Mouse (Mus musculus): ENCODE results near the gene Ppp6r2. TPM values are rescaled to one million over a fixed set of nuclear protein-coding genes. Genes with fewer than 3 reads are reported as not detected.

Gene Ppp6r2
- polyA plus RNA-seq (2015; fragmentation: Nextera tagmentation; extraction: Ambion mirVana): 77.8 and 90.8 TPM in 2 replicates

DNA sequence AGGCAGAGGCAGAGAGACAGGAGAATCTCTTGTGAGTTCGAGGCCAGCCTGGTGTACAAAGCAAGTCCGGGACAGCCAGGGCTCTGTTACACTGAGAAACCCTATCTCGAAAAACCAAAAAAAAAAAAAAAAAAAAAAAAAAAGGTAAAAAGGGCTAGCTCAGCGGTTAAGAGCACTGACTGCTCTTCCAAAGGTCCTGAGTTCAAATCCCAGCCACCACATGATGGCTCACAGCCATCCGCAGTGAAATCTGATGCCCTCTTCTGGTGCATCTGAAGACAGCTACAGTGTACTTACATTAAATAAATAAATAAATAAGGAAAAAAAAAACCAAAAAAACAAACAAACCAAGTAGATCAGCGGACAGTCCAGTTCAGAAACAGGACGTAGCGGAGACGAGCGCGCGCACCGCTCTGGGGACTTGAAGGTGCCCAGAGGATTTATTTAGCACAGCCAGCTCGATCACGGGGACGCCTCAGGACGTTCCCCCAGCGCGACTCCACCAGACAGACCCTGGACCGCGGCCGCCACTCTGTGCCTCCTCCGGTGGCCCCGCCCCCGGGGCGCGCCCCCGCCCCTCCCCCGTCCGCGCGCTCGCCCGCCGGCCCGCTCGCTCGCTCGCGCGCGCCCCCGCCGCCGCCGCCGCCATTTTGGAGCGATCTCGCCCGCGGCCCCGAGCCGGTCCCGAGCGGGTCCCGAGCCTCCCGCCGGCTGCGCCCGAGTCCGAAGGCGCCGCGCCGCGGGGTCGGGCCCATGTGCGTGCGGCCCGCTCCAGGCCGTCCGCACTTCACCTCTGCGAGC is at the start of gene Ppp6r2:
Ppp6r2 (plus strand) TSS at position 639 of the 801 bp plus-strand sequence.
- H3K9ac ChIP-seq (replicated peaks; ENCODE audit: low read depth, low read length): peak within 1 kb of the TSS; percentile 100
- peaks cover 3% of the 10 kb centered on the region for H3K36me3 ChIP-seq (ENCODE audit: control insufficient read depth, insufficient read depth)
- H3K4me3 ChIP-seq (replicated peaks; ENCODE audit: low read length): peak within 1 kb of the TSS; percentile 97
- H3K27ac ChIP-seq (ENCODE audit: low read length): peak within 1 kb of the TSS; percentile 89
- peak; percentile 79 for ATAC-seq
- peak within 1 kb of the TSS; percentile 70 for H3K4me2 ChIP-seq (ENCODE audit: low read length)
- H3K27me3 ChIP-seq (replicated peaks; ENCODE audit: control insufficient read depth, insufficient read depth, low read length): no peaks in the 10 kb centered on the region
- H3K9me3 ChIP-seq (ENCODE audit: control insufficient read depth, low read length): no peaks in the 10 kb centered on the region
- 3% methylated on average over 63 of the region's 73 CpGs for WGBS
- H3K4me1 ChIP-seq (replicated peaks; ENCODE audit: control insufficient read depth, insufficient read depth, low read length): peaks cover 28% of the 10 kb centered on the region

DNA sequence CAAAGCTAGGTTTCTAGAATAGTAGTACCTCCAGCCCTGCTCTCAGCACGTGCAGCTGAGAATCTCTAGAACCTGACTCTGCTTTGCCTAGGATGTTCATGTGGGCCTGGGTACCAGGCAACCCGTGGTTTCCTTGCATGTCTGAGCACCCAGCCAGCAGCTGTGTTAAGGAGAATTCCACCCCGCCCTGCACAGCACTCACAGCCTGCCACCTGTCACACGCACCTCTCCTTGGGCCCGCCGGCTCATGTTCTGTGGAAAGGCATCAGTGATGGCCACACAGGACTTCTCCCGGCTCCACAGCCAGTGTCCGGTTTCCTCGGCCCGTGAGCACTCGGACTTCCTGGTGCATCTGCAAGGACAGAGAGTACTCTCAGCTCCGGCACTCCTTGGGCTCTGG is 45.9 kb upstream of the Ppp6r2 start:
- H3K4me3 ChIP-seq (replicated peaks; ENCODE audit: low read length): no peak overlapping the region
- H3K27ac ChIP-seq (ENCODE audit: low read length): no peak overlapping the region
- H3K36me3 ChIP-seq (ENCODE audit: control insufficient read depth, insufficient read depth): peaks cover 68% of the 10 kb centered on the region
- H3K4me2 ChIP-seq (ENCODE audit: low read length): no peak overlapping the region
- peaks cover 18% of the 10 kb centered on the region for H3K4me1 ChIP-seq (replicated peaks; ENCODE audit: control insufficient read depth, insufficient read depth, low read length)
- H3K9me3 ChIP-seq (ENCODE audit: control insufficient read depth, low read length): no peaks in the 10 kb centered on the region
- WGBS: 95% methylated on average over 12 of the region's 12 CpGs
- ATAC-seq: no peak
- H3K27me3 ChIP-seq (replicated peaks; ENCODE audit: control insufficient read depth, insufficient read depth, low read length): no peaks in the 10 kb centered on the region
- no peak overlapping the region for H3K9ac ChIP-seq (replicated peaks; ENCODE audit: low read depth, low read length)

GRCm38 (mm10) chr15:89168922-89169321 is 42.4 kb upstream of the Ppp6r2 start:
- no peaks in the 10 kb centered on the region for H3K9me3 ChIP-seq (ENCODE audit: control insufficient read depth, low read length)
- peak overlapping the region; percentile 9 for H3K27ac ChIP-seq (ENCODE audit: low read length)
- no peak overlapping the region for H3K4me2 ChIP-seq (ENCODE audit: low read length)
- ATAC-seq: no peak
- H3K36me3 ChIP-seq (ENCODE audit: control insufficient read depth, insufficient read depth): peaks cover 36% of the 10 kb centered on the region
- no peak overlapping the region for H3K9ac ChIP-seq (replicated peaks; ENCODE audit: low read depth, low read length)
- H3K4me3 ChIP-seq (replicated peaks; ENCODE audit: low read length): no peak overlapping the region
- no peaks in the 10 kb centered on the region for H3K27me3 ChIP-seq (replicated peaks; ENCODE audit: control insufficient read depth, insufficient read depth, low read length)
- peaks cover 46% of the 10 kb centered on the region for H3K4me1 ChIP-seq (replicated peaks; ENCODE audit: control insufficient read depth, insufficient read depth, low read length)
- 52% methylated on average over 10 of the region's 10 CpGs for WGBS

GRCm38 (mm10) chr15:89169431-89169830 is 41.9 kb upstream of the Ppp6r2 start:
- Histone ChIP-seq H3K4me3 (replicated peaks; ENCODE audit: low read length) (no peak overlapping the region), H3K27me3 (replicated peaks; ENCODE audit: control insufficient read depth, insufficient read depth, low read length) (no peaks in the 10 kb centered on the region), H3K27ac (ENCODE audit: low read length) (peak overlapping the region; percentile 41), H3K4me1 (replicated peaks; ENCODE audit: control insufficient read depth, insufficient read depth, low read length) (peaks cover 51% of the 10 kb centered on the region), H3K9me3 (ENCODE audit: control insufficient read depth, low read length) (no peaks in the 10 kb centered on the region), H3K36me3 (ENCODE audit: control insufficient read depth, insufficient read depth) (peaks cover 31% of the 10 kb centered on the region), H3K9ac (replicated peaks; ENCODE audit: low read depth, low read length) (peak overlapping the region; percentile 4; the same call in 1 of the 2 replicates), H3K4me2 (ENCODE audit: low read length) (no peak overlapping the region)
- peak; percentile 76 for ATAC-seq
- WGBS: 4% methylated on average over 10 of the region's 10 CpGs

DNA sequence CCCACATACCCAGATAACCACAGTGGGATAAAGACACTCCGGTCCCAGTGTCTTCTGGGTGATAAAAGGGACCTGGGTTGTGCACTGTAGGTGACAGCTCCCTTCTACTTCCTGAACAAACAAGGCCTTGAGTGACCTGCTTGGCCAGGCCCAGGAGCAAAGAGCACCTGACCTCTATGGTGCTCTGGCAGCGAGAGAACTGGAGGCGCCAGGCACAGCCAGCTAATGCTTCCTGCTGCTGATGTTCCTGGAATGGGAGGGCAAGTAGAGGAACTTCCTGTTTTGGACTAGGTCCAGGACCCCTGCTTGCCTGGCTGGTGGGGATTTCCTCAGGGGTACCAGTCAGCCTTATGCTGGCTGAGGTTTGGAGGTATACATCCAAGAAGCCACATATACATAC is 41.3 kb upstream of the Ppp6r2 start:
- no peak for ATAC-seq
- H3K4me2 ChIP-seq (ENCODE audit: low read length): no peak overlapping the region
- H3K9me3 ChIP-seq (ENCODE audit: control insufficient read depth, low read length): no peaks in the 10 kb centered on the region
- 0 out of 2 replicates have a peak overlapping the region, but pooled peaks have one; percentile 41 for H3K27ac ChIP-seq (ENCODE audit: low read length)
- H3K9ac ChIP-seq (replicated peaks; ENCODE audit: low read depth, low read length): no peak overlapping the region
- H3K27me3 ChIP-seq (replicated peaks; ENCODE audit: control insufficient read depth, insufficient read depth, low read length): no peaks in the 10 kb centered on the region
- peaks cover 25% of the 10 kb centered on the region for H3K36me3 ChIP-seq (ENCODE audit: control insufficient read depth, insufficient read depth)
- peaks cover 58% of the 10 kb centered on the region for H3K4me1 ChIP-seq (replicated peaks; ENCODE audit: control insufficient read depth, insufficient read depth, low read length)
- H3K4me3 ChIP-seq (replicated peaks; ENCODE audit: low read length): no peak overlapping the region
- WGBS: 68% methylated on average over 3 of the region's 3 CpGs

GRCm38 (mm10) chr15:89171526-89172051 is 39.8 kb upstream of the Ppp6r2 start:
- no peak overlapping the region for H3K9ac ChIP-seq (replicated peaks; ENCODE audit: low read depth, low read length)
- no peaks in the 10 kb centered on the region for H3K27me3 ChIP-seq (replicated peaks; ENCODE audit: control insufficient read depth, insufficient read depth, low read length)
- 90% methylated on average over 5 of the region's 5 CpGs for WGBS
- H3K9me3 ChIP-seq (ENCODE audit: control insufficient read depth, low read length): no peaks in the 10 kb centered on the region
- H3K4me2 ChIP-seq (ENCODE audit: low read length): no peak overlapping the region
- H3K27ac ChIP-seq (ENCODE audit: low read length): no peak overlapping the region
- peaks cover 73% of the 10 kb centered on the region for H3K4me1 ChIP-seq (replicated peaks; ENCODE audit: control insufficient read depth, insufficient read depth, low read length)
- peaks cover 10% of the 10 kb centered on the region for H3K36me3 ChIP-seq (ENCODE audit: control insufficient read depth, insufficient read depth)
- no peak for ATAC-seq
- H3K4me3 ChIP-seq (replicated peaks; ENCODE audit: low read length): no peak overlapping the region

DNA sequence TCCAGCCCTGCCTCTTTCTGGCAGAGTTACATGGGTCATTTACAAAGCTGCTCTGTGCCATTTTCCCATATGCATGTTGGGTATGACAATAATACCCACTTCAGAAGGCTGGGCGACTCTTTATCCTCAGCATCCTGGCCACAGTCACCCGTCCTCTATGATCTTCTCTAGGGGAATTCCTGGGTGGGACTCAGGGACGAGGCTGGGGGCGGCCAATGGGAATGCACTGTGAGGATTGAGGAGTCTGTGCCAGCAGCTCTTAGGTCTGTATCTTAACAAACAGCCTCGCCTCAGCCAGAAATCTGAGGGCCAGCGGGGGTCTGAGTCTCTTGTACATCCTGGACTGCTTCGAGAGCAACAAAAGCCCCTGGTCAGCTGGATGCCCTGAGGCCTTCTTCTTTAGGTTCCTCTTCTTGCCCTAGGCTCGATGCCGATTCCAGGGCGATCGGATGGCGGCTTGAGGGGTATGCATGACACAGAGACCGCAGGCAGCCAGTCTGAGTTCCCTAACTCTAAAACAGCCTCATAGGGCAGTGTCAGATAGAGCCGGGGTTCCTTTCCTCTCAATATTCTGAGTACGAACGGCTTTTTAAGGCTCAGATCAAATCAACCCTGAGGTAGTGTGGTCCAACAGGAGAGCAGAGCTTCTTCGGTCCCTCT is 38.9 kb upstream of the Ppp6r2 start:
- peaks cover 2% of the 10 kb centered on the region; the same call in 1 of the 2 replicates for H3K36me3 ChIP-seq (ENCODE audit: control insufficient read depth, insufficient read depth)
- 21% methylated on average over 17 of the region's 17 CpGs for WGBS
- H3K4me3 ChIP-seq (replicated peaks; ENCODE audit: low read length): peak overlapping the region; percentile 61
- peak overlapping the region; percentile 81 for H3K27ac ChIP-seq (ENCODE audit: low read length)
- H3K27me3 ChIP-seq (replicated peaks; ENCODE audit: control insufficient read depth, insufficient read depth, low read length): no peaks in the 10 kb centered on the region
- H3K9me3 ChIP-seq (ENCODE audit: control insufficient read depth, low read length): no peaks in the 10 kb centered on the region
- peak overlapping the region; percentile 87 for H3K9ac ChIP-seq (replicated peaks; ENCODE audit: low read depth, low read length)
- ATAC-seq: no peak
- peaks cover 81% of the 10 kb centered on the region for H3K4me1 ChIP-seq (replicated peaks; ENCODE audit: control insufficient read depth, insufficient read depth, low read length)
- H3K4me2 ChIP-seq (ENCODE audit: low read length): peak overlapping the region; percentile 98

DNA sequence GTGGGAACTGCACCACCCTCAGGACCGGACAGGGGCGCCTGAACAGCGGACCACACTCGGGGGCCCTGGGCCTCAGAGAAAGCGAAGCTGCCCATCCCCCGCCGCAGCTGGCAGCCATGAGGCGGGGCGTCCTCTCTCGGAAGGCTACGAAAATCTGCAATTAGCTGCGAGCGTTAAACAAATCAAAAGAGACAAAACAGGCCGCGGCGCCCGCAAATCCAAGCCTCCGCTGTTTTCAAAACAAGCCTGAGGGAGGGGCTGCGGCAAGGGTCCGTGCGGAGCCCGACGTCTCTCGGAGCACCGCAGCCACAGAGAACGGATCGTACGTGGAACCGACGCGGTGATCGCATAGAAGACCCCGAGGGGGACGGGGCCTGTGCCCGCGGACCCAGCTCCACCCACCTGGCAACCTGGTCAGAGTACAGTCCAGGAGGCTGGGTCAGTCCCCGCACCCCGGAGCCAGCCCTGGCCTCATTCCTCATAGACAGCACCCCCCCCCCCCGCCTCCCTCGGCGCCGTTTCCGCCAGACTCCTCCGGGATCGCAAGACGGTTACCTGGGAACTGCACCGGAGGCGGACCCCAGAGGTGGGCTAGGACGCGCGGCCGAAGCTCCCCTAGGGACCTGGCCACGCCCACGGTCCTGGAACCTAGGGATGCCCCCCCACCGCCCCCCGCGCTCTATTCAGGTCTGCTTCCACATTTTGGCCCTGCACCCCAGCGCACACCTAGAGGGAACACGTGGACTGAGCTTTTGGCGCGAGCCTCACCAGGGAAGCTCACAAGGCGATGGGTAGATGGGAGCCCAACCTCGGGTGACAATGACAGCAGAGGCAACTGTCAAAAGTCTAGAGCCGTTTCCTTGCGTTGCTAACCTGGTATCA is 38.1 kb upstream of the Ppp6r2 start:
- Histone ChIP-seq H3K4me3 (replicated peaks; ENCODE audit: low read length) (peak overlapping the region; percentile 61), H3K27ac (ENCODE audit: low read length) (peak overlapping the region; percentile 81), H3K27me3 (replicated peaks; ENCODE audit: control insufficient read depth, insufficient read depth, low read length) (no peaks in the 10 kb centered on the region), H3K36me3 (ENCODE audit: control insufficient read depth, insufficient read depth) (no peaks in the 10 kb centered on the region), H3K4me2 (ENCODE audit: low read length) (peak overlapping the region; percentile 98), H3K4me1 (replicated peaks; ENCODE audit: control insufficient read depth, insufficient read depth, low read length) (peaks cover 89% of the 10 kb centered on the region), H3K9ac (replicated peaks; ENCODE audit: low read depth, low read length) (peak overlapping the region; percentile 87), H3K9me3 (ENCODE audit: control insufficient read depth, low read length) (no peaks in the 10 kb centered on the region)
- under 1% methylated on average over 58 of the region's 65 CpGs for WGBS
- peak; percentile 48 for ATAC-seq
